Mouse (Mus musculus): ENCODE data around the gene Arl11. TPM values are rescaled to one million over a fixed set of nuclear protein-coding genes. Genes with fewer than 3 reads are reported as not detected.
A peak's percentile ranks its signal among the peaks of the same experiment; 100 is the strongest.
"Not testable (repeated sequence)": the region's sequence is repeated elsewhere in the genome, so short reads cannot be mapped to it uniquely, and the experiment has no call there.

Gene Arl11
- polyA plus RNA-seq, 1 experiment from 2014 or later: 0.87 TPM

GRCm38 (mm10) chr14:61302428-61302827, 7.1 kb upstream of the Arl11 start:
- H3K9me3 ChIP-seq: no peaks in the 10 kb centered on the region
- no peak overlapping the region for H3K4me2 ChIP-seq
- no peak overlapping the region for H3K4me3 ChIP-seq
- 70% methylated on average over 2 of the region's 2 CpGs for WGBS
- no peak overlapping the region for H3K9ac ChIP-seq
- H3K4me1 ChIP-seq: no peaks in the 10 kb centered on the region; the same call in 1 of the 2 replicates
- ATAC-seq (ENCODE audit: insufficient number of reproducible peaks, low FRiP score, low TSS enrichment, low read depth): no peak
- H3K27me3 ChIP-seq: no peaks in the 10 kb centered on the region
- H3K36me3 ChIP-seq: no peaks in the 10 kb centered on the region
- no peak overlapping the region for H3K27ac ChIP-seq

- H3K27ac ChIP-seq: no peak overlapping the region
- no peaks in the 10 kb centered on the region for H3K27me3 ChIP-seq
- WGBS: 58% methylated on average over 4 of the region's 4 CpGs
- H3K9me3 ChIP-seq: no peaks in the 10 kb centered on the region
- H3K4me2 ChIP-seq: no peak overlapping the region
- no peaks in the 10 kb centered on the region; the same call in 1 of the 2 replicates for H3K4me1 ChIP-seq
- no peak for ATAC-seq (ENCODE audit: insufficient number of reproducible peaks, low FRiP score, low TSS enrichment, low read depth)
- H3K4me3 ChIP-seq: no peak overlapping the region
- no peak overlapping the region for H3K9ac ChIP-seq
- H3K36me3 ChIP-seq: no peaks in the 10 kb centered on the region
These were observed 5.5 kb upstream of the Arl11 start for GRCm38 (mm10) chr14:61303969-61304609.

- Histone ChIP-seq H3K9me3 (no peaks in the 10 kb centered on the region), H3K9ac (no peak overlapping the region), H3K4me1 (peaks cover 13% of the 10 kb centered on the region), H3K4me3 (no peak overlapping the region), H3K27me3 (no peaks in the 10 kb centered on the region), H3K36me3 (no peaks in the 10 kb centered on the region), H3K4me2 (no peak overlapping the region), H3K27ac (peak overlapping the region; percentile 14; the same call in 1 of the 2 replicates)
- no peak for ATAC-seq (ENCODE audit: insufficient number of reproducible peaks, low FRiP score, low TSS enrichment, low read depth)
- WGBS: 37% methylated on average over 7 of the region's 7 CpGs
These were observed 651 bp downstream of the Arl11 start for GRCm38 (mm10) chr14:61310036-61310772.

DNA sequence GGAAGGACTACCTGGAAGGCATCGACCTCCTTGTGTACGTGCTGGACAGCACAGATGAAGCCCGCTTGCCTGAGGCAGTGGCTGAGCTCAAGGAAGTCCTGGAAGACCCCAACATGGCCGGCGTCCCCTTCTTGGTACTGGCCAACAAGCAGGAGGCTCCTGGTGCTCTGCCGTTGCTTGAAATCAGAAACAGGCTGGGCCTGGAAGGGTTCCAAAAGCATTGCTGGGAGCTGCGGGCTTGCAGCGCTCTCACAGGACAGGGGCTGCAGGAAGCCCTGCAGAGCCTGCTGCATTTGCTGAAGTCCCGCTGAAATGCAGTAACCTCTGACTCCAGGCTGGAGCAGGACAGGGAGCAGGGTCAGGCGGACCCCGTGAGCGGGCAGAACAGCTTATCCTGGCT, 1.4 kb downstream of the Arl11 start:
- Histone ChIP-seq H3K4me3 (no peak overlapping the region), H3K9ac (no peak overlapping the region), H3K9me3 (no peaks in the 10 kb centered on the region), H3K4me2 (0 out of 2 replicates have a peak overlapping the region, but pooled peaks have one; percentile 2), H3K36me3 (no peaks in the 10 kb centered on the region), H3K27me3 (no peaks in the 10 kb centered on the region), H3K4me1 (peaks cover 13% of the 10 kb centered on the region), H3K27ac (no peak overlapping the region)
- 49% methylated on average over 12 of the region's 12 CpGs for WGBS
- ATAC-seq (ENCODE audit: insufficient number of reproducible peaks, low FRiP score, low TSS enrichment, low read depth): no peak

GRCm38 (mm10) chr14:61316861-61317260, 7.3 kb downstream of the Arl11 start:
- Histone ChIP-seq H3K4me1 (no peaks in the 10 kb centered on the region), H3K4me2 (no peak overlapping the region), H3K9me3 (no peaks in the 10 kb centered on the region), H3K4me3 (no peak overlapping the region), H3K36me3 (no peaks in the 10 kb centered on the region), H3K27me3 (no peaks in the 10 kb centered on the region), H3K9ac (no peak overlapping the region), H3K27ac (no peak overlapping the region)
- ATAC-seq (ENCODE audit: insufficient number of reproducible peaks, low FRiP score, low TSS enrichment, low read depth): no peak
- whole genome bisulfite sequencing: 35% methylated on average over 4 of the region's 4 CpGs

DNA sequence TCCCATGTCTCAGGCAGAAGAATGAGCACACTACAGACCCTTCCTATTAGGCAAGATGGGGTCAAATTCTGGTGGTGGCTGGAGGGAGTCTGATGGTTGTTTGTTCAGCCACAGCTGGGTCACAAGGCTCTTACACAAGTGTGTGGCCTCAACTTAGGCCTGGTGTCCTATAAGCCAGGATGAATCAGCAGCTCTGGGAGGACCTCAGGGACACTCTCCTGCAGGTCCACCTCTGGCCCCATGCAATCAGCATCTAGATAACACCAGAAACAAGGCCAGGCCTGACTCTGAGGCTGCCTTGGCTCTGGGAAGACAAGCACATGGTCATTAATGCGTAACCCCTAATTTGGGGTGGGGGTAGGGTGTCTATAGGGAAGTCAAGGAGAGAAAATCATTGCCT, 11.2 kb downstream of the Arl11 start:
- H3K27me3 ChIP-seq: no peaks in the 10 kb centered on the region
- ATAC-seq (ENCODE audit: insufficient number of reproducible peaks, low FRiP score, low TSS enrichment, low read depth): no peak
- H3K4me1 ChIP-seq: no peaks in the 10 kb centered on the region
- H3K4me2 ChIP-seq: no peak overlapping the region
- H3K27ac ChIP-seq: no peak overlapping the region
- WGBS: 80% methylated on average over 1 of the region's 1 CpGs
- no peaks in the 10 kb centered on the region for H3K36me3 ChIP-seq
- H3K9me3 ChIP-seq: no peaks in the 10 kb centered on the region
- H3K9ac ChIP-seq: no peak overlapping the region
- H3K4me3 ChIP-seq: no peak overlapping the region

DNA sequence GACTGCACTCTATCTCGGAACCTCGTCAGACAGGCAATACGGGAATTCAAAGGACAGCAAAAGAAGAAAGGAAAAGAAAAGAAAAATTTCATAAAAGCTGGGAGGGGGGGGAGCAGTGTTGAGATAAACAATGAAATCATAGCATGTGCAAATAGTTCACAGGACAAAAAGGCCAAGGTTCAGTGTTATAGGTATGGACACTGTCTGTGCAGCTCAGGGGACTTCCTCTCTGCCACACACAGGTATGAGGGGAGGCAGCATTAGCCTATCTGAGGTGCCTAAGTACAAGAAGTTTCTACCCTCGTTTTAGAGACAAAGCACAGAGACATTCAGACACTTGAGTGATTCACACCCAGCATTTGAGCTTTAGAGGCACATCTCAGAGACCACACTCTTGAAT, 11.6 kb downstream of the Arl11 start:
- Histone ChIP-seq H3K4me1 (no peaks in the 10 kb centered on the region), H3K4me3 (no peak overlapping the region), H3K36me3 (no peaks in the 10 kb centered on the region), H3K9me3 (no peaks in the 10 kb centered on the region), H3K27ac (no peak overlapping the region), H3K27me3 (no peaks in the 10 kb centered on the region), H3K4me2 (no peak overlapping the region), H3K9ac (no peak overlapping the region)
- WGBS: 76% methylated on average over 4 of the region's 4 CpGs
- ATAC-seq (ENCODE audit: insufficient number of reproducible peaks, low FRiP score, low TSS enrichment, low read depth): no peak

- Histone ChIP-seq H3K4me3 (no peak overlapping the region), H3K36me3 (no peaks in the 10 kb centered on the region), H3K27me3 (no peaks in the 10 kb centered on the region), H3K4me1 (peaks cover 3% of the 10 kb centered on the region), H3K9ac (no peak overlapping the region), H3K4me2 (no peak overlapping the region), H3K27ac (no peak overlapping the region), H3K9me3 (no peaks in the 10 kb centered on the region)
- WGBS: 90% methylated on average over 1 of the region's 1 CpGs
- ATAC-seq (ENCODE audit: insufficient number of reproducible peaks, low FRiP score, low TSS enrichment, low read depth): no peak
These were observed 13.2 kb downstream of the Arl11 start for GRCm38 (mm10) chr14:61322740-61323139.

DNA sequence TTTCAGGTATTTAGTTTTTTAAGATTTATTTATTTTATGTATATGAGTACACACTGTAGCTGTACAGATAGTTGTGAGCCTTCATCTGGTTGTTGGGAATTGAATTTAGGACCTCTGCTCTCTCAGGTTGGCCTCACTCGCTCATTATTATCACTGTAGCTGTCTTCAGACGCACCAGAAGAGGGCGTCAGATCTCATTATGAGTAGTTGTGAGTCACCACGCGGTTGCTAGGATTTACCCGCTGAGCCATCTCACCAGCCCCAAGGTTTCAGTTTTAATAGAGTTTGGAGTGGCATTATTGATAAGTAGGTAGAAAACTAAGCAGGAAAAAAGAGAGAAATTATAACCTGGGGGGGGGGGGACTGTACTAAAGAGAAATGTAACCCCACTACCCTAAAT, 17.5 kb downstream of the Arl11 start:
- 21% methylated on average over 6 of the region's 6 CpGs for WGBS
- not testable (repeated sequence) for H3K27me3 ChIP-seq; H3K4me2 ChIP-seq; H3K36me3 ChIP-seq; H3K27ac ChIP-seq; ATAC-seq (ENCODE audit: insufficient number of reproducible peaks, low FRiP score, low TSS enrichment, low read depth); H3K9me3 ChIP-seq; H3K4me3 ChIP-seq; H3K9ac ChIP-seq
- H3K4me1 ChIP-seq: peaks cover 13% of the 10 kb centered on the region

DNA sequence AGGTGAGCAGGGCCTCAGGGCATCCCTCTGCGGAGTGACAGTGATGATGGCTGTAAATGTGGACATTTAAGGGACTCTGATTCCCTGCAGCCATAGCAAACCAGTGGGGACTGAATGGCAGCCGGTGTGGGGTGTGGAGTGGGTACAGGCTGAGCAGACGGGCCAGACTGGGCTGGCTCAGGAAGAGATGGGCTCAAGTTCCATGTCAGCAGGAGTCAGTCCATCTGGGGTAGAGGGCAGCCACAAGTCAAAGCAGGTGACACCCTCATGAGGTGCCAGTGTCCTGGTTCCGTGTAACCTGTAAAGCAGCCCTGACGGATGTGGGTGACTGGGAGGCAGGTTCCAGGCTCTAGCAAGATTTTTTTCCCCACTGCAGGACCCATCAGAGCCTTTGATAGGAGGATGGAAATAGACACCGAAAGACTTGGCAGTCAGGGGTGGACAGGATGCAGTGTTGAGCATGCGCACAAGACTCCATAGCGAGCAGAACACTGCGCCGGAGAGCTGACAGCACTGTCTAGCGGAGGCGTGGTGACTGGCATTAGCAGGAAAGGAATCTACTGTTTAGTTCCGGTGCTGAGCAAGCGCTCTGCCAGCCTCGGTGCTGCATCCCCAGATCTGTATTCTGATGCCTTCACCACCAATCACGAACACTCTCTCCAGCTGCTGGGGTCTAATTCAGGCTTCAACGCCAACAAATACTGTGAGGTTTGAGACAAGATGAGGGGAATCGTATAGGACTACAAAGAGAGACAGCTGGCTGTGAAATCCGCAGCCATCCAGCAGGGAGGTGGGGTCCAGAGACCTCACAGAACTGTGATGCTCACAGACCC, 18.3 kb downstream of the Arl11 start:
- Histone ChIP-seq H3K4me3 (peak overlapping the region; percentile 15), H3K4me1 (peaks cover 13% of the 10 kb centered on the region), H3K27me3 (no peaks in the 10 kb centered on the region), H3K4me2 (peak overlapping the region; percentile 36), H3K9me3 (no peaks in the 10 kb centered on the region), H3K27ac (no peak overlapping the region), H3K9ac (no peak overlapping the region), H3K36me3 (no peaks in the 10 kb centered on the region)
- ATAC-seq (ENCODE audit: insufficient number of reproducible peaks, low FRiP score, low TSS enrichment, low read depth): peak; percentile 50; the same call in 1 of the 2 replicates
- 24% methylated on average over 19 of the region's 19 CpGs for WGBS

DNA sequence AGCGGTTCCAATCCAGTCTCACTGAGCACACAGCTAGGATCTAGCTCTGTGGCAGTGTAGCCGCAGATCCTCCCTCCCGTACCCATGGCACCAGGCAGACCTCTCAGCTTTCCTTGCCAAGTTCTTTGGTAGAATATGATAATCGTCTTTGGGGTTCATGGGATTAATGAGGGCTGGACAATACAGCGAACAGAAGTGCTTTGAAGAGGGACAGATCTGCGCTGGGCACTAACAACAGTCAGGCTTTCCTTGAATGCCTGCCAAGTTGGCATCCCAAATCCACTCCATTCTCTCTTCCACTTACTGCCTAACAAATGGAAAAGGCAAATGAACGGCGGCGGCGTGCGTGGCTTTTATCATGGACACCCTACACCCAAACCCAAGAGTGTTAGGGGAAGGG, 21.0 kb downstream of the Arl11 start:
- no peak overlapping the region for H3K4me3 ChIP-seq
- H3K9me3 ChIP-seq: no peaks in the 10 kb centered on the region
- H3K4me1 ChIP-seq: peaks cover 13% of the 10 kb centered on the region
- no peak overlapping the region for H3K27ac ChIP-seq
- peaks cover 4% of the 10 kb centered on the region; the same call in 1 of the 2 replicates for H3K36me3 ChIP-seq
- 81% methylated on average over 11 of the region's 11 CpGs for WGBS
- H3K4me2 ChIP-seq: no peak overlapping the region
- no peak overlapping the region for H3K9ac ChIP-seq
- no peak for ATAC-seq (ENCODE audit: insufficient number of reproducible peaks, low FRiP score, low TSS enrichment, low read depth)
- H3K27me3 ChIP-seq: no peaks in the 10 kb centered on the region
